Mouse (Mus musculus) layer of hippocampus, adult 18-20 months (tissue): ENCODE measurements at regions not wholly inside any gene's neighbourhood (a gene's known extent, or its start where the extent isn't known, plus 50 kb on each side); places are given as distances from the start of the nearest gene placed in this dataset.

ENCODE experiments used
- DNase-seq, 2 experiments: peaks; one replicate each; pipeline ENCODE4 v3.0.0; 2022; ENCODE audit warnings: low spot score in 2 of 2

DNA sequence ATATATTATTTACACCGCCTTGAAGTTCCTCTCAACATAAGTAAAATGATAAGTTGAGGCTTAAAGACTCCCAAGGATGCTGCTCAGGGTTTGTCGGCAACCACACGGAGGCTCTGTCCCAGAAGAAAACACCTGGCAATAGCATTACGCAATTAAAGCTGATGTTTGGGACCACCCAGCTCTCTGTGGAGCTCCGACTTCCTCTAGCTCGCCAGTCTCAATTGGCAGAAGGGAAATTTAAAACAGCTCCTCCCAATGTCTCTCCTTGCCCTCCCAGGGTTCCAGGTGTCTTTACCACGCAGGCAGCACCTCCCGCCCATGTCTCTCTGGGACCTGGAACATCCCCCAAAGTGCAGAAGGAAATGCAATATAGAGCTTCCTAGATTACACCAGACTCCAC, 701.1 kb downstream of the Slc4a3 start:
- DNase-seq, result no peak

DNA sequence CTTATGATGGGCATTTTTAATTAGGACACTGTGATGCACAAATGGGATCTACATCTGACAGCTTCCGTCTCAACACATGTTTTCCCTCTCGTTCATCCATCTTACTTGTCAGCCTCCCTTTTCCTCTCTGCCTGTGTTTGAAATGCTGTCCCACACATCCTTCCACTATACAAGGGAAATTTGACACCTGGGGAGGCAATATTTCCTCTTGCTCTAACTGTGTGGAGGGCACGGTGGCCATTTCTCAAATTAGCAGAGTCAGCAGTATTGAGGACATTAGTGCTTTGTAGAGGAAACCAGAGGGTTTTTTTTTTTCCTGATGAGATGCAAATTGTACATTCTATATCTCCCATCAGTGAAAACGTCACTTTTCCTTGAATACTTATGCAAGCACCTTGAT, 712.2 kb downstream of the Slc4a3 start:
- DNase-seq, result no peak

DNA sequence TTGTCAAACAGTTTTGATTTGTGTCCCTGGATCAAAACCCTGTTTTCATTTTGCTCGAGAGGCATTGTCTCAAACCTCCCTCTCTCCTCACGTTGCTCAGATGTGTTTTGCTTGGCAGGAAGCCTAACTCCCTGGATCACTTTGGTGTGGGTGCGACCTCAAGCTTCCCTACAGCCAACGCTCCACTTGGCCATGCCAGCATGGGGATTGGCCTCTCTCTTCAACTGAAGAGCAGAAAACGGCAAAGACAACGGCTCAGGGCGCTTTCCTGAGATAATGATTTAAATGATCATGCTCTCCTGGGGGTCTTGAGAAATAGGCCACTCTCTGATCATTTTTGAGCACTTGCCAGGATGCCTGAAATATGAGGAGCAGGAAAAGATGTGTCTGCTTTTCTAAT, 730.1 kb downstream of the Slc4a3 start:
- DNase-seq, result peak in 1 of 2 experiments; percentile 10

GRCm38 (mm10) chr1:76276624-76277023, 730.6 kb downstream of the Slc4a3 start:
- DNase-seq, result no peak

DNA sequence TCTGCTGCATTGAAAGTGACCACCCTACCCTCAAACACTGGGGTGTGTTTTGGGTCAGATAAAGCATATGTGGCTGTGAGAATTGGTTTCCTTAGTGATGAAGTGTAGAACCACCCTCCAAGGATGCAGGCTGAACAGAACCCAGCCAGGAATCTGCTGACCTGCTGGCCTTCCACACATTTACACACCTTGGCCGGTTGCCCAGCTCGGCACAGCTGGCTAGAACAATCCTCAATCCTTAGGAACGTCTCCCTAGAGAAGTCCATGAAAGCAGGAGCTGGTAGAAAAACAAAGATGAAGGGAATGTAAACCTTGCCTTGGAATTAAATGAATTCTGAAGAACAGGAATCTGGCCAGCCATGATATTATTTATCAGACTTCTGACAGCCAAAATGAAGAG, 737.3 kb downstream of the Slc4a3 start:
- DNase-seq, result no peak

DNA sequence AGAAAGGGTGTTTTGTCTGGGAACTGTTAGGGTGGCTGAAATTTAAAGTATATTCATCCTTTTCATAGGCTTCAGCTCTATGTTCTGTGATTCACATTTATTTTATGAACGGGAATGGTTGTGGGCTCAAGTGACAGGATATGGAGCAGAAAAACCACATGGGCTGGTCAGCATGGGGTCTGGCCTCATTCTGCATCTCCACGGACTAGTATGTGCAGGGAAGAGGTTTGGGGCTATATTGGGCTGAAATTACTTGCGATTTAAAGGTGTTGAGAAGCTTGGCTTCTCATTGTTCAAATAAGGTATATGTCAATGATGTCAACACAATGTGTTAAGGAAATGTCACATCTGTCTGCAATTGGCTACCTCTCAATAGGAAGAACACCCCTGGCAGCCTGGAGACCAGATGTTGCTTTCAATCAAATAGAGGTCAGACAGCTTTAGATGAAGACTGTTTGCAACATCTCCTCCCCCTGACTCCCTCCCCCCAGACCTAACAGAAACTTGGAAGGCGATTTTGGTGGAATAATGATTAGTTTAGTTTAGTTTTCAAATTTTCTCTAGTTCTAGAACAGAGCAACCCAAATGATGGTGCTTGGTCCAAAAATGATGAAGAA, 777.0 kb downstream of the Slc4a3 start:
- DNase-seq, result no peak

GRCm38 (mm10) chr1:76323592-76323991, 777.5 kb downstream of the Slc4a3 start:
- DNase-seq, result no peak

DNA sequence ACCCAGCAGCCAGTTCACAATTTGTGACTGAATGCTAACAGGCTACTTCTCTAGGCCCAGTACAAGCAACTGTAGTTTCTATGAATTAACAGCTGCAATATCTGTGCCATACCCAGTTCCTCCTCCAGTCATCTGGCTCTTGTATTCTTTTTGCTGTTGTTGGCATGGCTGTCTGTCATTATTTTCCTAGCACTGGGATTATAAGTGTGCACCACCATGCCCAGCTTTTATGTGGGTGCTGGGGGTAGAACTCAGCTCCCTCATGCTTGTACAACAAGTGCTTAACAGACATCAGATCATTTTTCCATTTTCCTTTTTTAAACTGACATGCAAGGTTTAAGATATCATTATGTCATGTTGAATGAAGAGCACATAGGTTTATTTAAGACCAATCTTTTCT, 789.9 kb downstream of the Slc4a3 start:
- DNase-seq, result peak; percentile 45 to 70

DNA sequence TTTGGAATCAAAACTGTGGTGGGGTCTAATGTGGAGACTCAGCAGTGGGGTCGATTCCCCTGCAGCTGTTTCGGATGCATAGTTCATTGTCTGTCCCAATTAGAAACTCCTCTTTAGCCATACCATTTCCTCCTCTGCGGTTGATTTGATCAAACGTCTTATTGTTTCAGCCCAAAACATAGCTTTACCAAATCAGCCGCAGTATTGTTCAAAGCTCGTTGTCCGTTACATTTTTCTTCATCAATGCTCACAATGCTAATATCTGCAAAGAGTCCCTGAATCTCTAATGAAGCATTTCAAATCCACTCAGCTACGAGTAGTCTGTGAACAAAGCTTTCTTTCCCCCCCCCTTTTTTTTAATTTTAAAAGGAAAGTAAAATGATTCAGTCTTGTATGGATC, 816.0 kb downstream of the Slc4a3 start:
- no peak for DNase-seq

GRCm38 (mm10) chr1:76373931-76374330, 827.9 kb downstream of the Slc4a3 start:
- no peak for DNase-seq

DNA sequence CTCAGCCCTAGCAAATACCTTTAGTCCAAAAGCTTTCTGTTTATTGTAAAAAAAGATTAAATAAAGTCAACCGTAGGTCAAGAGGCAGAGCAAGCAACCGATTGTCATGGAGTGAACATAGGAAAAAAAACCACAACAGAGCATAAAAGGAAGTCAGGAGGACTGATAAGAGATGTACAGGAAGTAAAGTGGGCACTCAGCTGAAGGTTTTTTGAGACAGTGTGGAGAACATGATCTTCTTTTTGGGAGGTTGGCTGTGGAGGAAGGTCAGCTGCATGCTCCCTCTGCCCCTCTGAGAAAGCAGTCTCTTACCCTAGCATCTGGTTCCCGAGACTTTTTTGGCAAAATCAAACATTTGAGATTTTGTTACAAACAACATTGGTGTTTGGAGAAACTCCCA, 832.1 kb downstream of the Slc4a3 start:
- DNase-seq, result no peak

GRCm38 (mm10) chr1:76392536-76392935, 846.5 kb downstream of the Slc4a3 start:
- DNase-seq, result peak; percentile 2 to 43

- no peak for DNase-seq
Measured at GRCm38 (mm10) chr1:76394038-76394437, 848.0 kb downstream of the Slc4a3 start.

DNA sequence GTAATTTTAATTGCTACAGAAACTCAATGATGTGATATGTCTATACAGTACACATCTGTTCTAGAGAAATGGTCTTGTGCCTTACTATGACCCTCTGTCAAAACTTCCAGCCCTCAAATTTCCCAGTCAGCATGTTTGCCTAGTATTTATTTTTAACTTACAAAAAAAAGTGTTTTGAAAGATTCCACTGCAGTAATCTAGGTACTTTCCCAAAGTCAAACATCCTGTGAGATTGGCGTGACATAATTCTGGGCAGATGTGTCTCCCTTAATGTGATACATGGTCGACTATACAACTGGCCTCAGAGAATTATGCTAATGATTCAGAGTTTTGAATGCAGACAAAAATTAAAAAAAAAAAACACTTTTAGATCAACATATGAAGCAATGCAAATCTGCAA, 856.8 kb downstream of the Slc4a3 start:
- no peak for DNase-seq

- no peak for DNase-seq
Measured at GRCm38 (mm10) chr1:76404003-76404402, 857.9 kb downstream of the Slc4a3 start.

DNA sequence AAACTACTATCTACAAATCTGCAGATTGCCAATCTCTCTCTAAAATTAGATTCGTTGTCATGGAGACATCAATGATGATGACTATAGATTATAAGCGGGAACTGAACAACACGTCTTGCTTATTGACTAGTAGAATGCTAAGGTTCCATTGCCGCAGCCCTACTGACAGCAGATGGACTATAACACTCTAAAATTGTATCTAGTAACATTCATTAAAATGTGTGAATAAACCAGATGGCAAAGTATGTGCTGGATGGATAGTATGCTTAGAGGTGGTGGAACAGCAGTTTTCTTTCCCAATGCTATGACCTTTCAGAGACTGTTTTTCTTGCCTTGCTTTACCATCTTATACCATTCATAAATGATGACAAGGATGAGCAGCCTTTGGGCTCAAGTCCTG, 864.7 kb downstream of the Slc4a3 start:
- peak in 1 of 2 experiments; percentile 43 for DNase-seq

DNA sequence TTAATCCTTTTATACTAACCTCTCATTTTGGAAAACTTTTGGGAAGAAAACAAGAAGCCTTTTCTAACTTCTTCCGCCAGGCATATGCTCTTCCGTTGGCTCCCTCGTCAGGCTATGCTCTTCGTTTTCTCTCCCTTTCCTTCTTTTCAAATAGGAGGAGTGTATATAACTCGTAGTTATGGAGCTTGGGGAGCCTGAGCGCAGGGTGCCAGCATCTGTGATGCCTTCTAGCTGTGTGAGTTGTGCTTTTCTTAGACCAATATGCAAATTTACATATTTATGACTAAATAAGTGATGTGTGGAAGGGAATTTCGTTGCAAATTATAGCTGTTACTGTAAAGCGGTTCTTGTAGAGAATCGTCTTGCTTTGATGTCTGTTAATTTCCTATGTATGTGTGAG, 874.5 kb downstream of the Slc4a3 start:
- no peak for DNase-seq

DNA sequence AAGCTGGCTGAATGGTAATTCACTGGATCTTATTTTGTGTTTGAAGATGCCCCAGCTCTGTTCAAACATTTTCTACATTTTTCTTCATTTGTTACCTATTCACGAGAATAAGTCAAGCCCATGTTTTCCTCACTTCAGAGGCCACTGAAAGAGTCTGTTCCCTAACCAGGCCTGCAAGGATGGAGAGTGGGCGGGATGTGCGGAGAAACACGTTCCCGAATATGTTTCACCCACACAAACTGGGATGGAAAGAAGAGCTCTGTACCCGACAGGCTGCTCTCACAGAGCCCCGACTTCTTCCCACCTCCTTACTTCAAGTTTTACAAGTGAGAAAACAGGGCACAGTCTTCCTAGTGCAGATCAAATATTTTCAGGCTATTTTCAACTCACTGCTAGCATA, 881.4 kb downstream of the Slc4a3 start:
- DNase-seq, result peak; percentile 53 to 86

- DNase-seq, result no peak
Measured at GRCm38 (mm10) chr1:76430041-76430610, 884.1 kb downstream of the Slc4a3 start.

- no peak for DNase-seq
Measured at GRCm38 (mm10) chr1:76433481-76433941, 887.4 kb downstream of the Slc4a3 start.

DNA sequence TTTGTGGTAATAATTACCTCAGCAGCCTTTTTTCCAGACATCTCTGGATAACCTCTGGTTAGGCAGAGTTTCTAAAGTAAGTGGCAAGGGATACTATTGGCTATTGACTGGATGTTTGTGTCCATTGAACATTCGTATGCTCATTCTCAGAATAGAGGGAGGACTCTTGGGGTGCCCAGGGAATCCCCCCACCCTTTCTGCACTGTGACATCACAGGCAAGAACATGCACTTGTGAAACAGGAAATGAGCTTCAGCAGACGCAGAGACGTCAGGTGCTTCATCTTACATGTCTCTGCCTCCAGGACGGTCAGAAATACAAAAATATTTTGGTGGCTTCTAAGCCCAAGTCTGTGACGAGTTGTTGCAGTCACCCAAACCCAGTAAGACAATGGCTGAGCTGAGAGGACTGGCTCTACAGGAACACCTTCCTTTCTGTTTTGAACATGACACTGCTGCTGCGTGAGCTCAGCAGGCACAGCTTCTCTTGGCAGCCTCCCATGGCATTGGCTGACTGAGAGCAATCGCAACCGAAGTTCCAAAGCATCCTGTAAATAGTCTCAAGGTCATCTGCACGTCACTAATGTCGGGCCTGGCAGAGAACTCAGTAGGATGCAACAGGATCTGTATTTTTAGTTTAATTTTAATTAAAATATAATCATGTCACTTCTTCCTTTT, 904.6 kb downstream of the Slc4a3 start:
- DNase-seq, result peak in 1 of 2 experiments; percentile 36

- no peak for DNase-seq
Measured at GRCm38 (mm10) chr1:76453160-76453710, 907.2 kb downstream of the Slc4a3 start.
